In genomic region chr1:35551503-35551902, GRCm38 (mm10) we compare ENCODE assay signal across 16 mouse cellular contexts.
"Had no signal": no experiment of that assay in that cellular context is flagged by ENCODE, and none has a peak within 500 bp of the region (broad histone marks: within the 10 kb centered on the region; RNA-seq: fewer than 3 reads in every experiment).

No protein-coding gene starts in this region.

- H3K27me3 ChIP-seq: lung, embryonic 15.5 days; megakaryocyte, embryonic 14.5 days; midbrain, embryonic 13.5 days; midbrain, embryonic 15.5 days; neural tube, embryonic 12.5 days had no signal

- H3K9ac ChIP-seq: lung, embryonic 15.5 days; midbrain, embryonic 13.5 days; midbrain, embryonic 15.5 days; neural tube, embryonic 12.5 days had no signal

- DNase-seq: lung, adult 18-20 months; lung, postnatal 14 days; lung, postnatal 36 days; right cerebral cortex, postnatal 14 days; spleen, adult 18-20 months; thymus, adult 2 months; thymus, postnatal 25 days; thymus, postnatal 4 days had no signal

- H3K4me2 ChIP-seq: lung, embryonic 15.5 days; midbrain, embryonic 11.5 days; midbrain, embryonic 13.5 days; midbrain, embryonic 15.5 days; neural tube, embryonic 12.5 days had no signal

- H3K4me3 ChIP-seq: lung, embryonic 15.5 days; megakaryocyte, embryonic 14.5 days; midbrain, embryonic 13.5 days; midbrain, embryonic 15.5 days; neural tube, embryonic 12.5 days had no signal

- H3K4me1 ChIP-seq: lung, embryonic 15.5 days; megakaryocyte, embryonic 14.5 days; midbrain, embryonic 13.5 days; midbrain, embryonic 15.5 days; neural tube, embryonic 12.5 days had no signal

- ATAC-seq: lung, postnatal 0 days; midbrain, embryonic 13.5 days; midbrain, embryonic 15.5 days had no signal

- H3K9me3 ChIP-seq: lung, embryonic 15.5 days; megakaryocyte, embryonic 14.5 days; midbrain, embryonic 13.5 days; midbrain, embryonic 15.5 days; neural tube, embryonic 12.5 days had no signal

- H3K27ac ChIP-seq: lung, embryonic 15.5 days; macrophage; midbrain, embryonic 13.5 days; midbrain, embryonic 15.5 days; neural tube, embryonic 12.5 days had no signal

- H3K36me3 ChIP-seq: lung, embryonic 15.5 days; midbrain, embryonic 13.5 days; midbrain, embryonic 15.5 days; neural tube, embryonic 12.5 days had no signal
